Mouse (Mus musculus) myocyte (in vitro differentiated cells): ENCODE results near the gene Pikfyve. TPM values are rescaled to one million over a fixed set of nuclear protein-coding genes. Genes with fewer than 3 reads are reported as not detected.

ENCODE experiments used
- H3K27me3 ChIP-seq: one replicate; pipeline ENCODE4 v1.6.1; 2011; ENCODE audit not compliant: control insufficient read depth, insufficient read depth, insufficient read length
- H3K36me3 ChIP-seq: one replicate; pipeline ENCODE4 v1.6.1; 2011; ENCODE audit not compliant: control insufficient read depth, insufficient read depth
- H3K4me2 ChIP-seq: one replicate; pipeline ENCODE4 v1.6.1; 2011; ENCODE audit warnings: low read depth, control low read depth
- H3K4me3 ChIP-seq: one replicate; pipeline ENCODE4 v1.5.1; 2011; ENCODE audit warnings: mild to moderate bottlenecking, control low read depth, moderate library complexity
- H3K79me2 ChIP-seq: one replicate; pipeline ENCODE4 v1.6.1; 2011; ENCODE audit not compliant: control insufficient read depth, insufficient read depth
- H3ac ChIP-seq: one replicate; pipeline ENCODE4 v1.6.1; 2011; ENCODE audit not compliant: control insufficient read depth, insufficient read length
- CEBPB ChIP-seq: IDR thresholded peaks from 2 replicates; pipeline ENCODE4 v1.6.1; 2011; ENCODE audit warnings: mild to moderate bottlenecking, moderate library complexity; ENCODE audit not compliant: poor library complexity, insufficient read depth, severe bottlenecking
- E2F4 ChIP-seq: IDR thresholded peaks from one replicate; pipeline ENCODE4 v1.6.1; 2011; ENCODE audit warnings: mild to moderate bottlenecking, control low read depth, moderate library complexity; ENCODE audit not compliant: insufficient read depth
- MAX ChIP-seq: IDR thresholded peaks from one replicate; pipeline ENCODE4 v1.6.1; 2011; ENCODE audit warnings: low read depth, mild to moderate bottlenecking, control low read depth
- MYOD1 ChIP-seq, 3 experiments: IDR thresholded peaks; one replicate each; pipeline ENCODE4 v1.6.1; 2011; ENCODE audit warnings: control low read depth in 2 of 3, low read depth in 2 of 3, mild to moderate bottlenecking in 2 of 3, moderate library complexity in 1 of 3; ENCODE audit not compliant: insufficient read length in 2 of 3, control insufficient read depth in 1 of 3
- MYOG ChIP-seq, 3 experiments: IDR thresholded peaks; one replicate each; pipeline ENCODE4 v1.6.1; 2011; ENCODE audit warnings: control low read depth in 2 of 3, low read depth in 2 of 3, mild to moderate bottlenecking in 2 of 3; ENCODE audit not compliant: insufficient read length in 2 of 3, control insufficient read depth in 1 of 3, insufficient read depth in 1 of 3
- POLR2A ChIP-seq: IDR thresholded peaks from one replicate; pipeline ENCODE4 v1.6.1; 2011; ENCODE audit warnings: low read depth, mild to moderate bottlenecking, control low read depth, moderate library complexity; ENCODE audit not compliant: insufficient read length
- POLR2AphosphoS2 ChIP-seq: IDR thresholded peaks from one replicate; pipeline ENCODE4 v1.6.1; 2011; ENCODE audit warnings: low read depth, control low read depth; ENCODE audit not compliant: insufficient read length
- REST ChIP-seq: IDR thresholded peaks from one replicate; pipeline ENCODE4 v1.6.1; 2011; ENCODE audit warnings: mild to moderate bottlenecking, control low read depth, moderate library complexity; ENCODE audit not compliant: insufficient read depth, insufficient read length
- SRF ChIP-seq: IDR thresholded peaks from one replicate; pipeline ENCODE4 v1.6.1; 2011; ENCODE audit warnings: low read depth; ENCODE audit not compliant: control insufficient read depth, insufficient read length
- TCF12 ChIP-seq: IDR thresholded peaks from one replicate; pipeline ENCODE4 v1.6.1; 2011; ENCODE audit warnings: mild to moderate bottlenecking, control low read depth; ENCODE audit not compliant: poor library complexity, insufficient read depth, severe bottlenecking
- TCF3 ChIP-seq: IDR thresholded peaks from one replicate; pipeline ENCODE4 v1.6.1; 2011; ENCODE audit warnings: low read depth, control low read depth; ENCODE audit not compliant: insufficient read length
- USF1 ChIP-seq: IDR thresholded peaks from one replicate; pipeline ENCODE4 v1.6.1; 2011; ENCODE audit warnings: low read depth, mild to moderate bottlenecking, control low read depth, moderate library complexity
- polyA plus RNA-seq: library from polyadenylated mRNA; unstranded; fragments of >200 nt; fragmentation: generic; extraction: Trizol; gene quantifications from one replicate; pipeline ENCODE4 v1.2.1, GENCODE M21; 2012; ENCODE audit warnings: missing spikeins

Pikfyve gene
- polyA plus RNA-seq, 1 experiment, result 4.2 TPM

DNA sequence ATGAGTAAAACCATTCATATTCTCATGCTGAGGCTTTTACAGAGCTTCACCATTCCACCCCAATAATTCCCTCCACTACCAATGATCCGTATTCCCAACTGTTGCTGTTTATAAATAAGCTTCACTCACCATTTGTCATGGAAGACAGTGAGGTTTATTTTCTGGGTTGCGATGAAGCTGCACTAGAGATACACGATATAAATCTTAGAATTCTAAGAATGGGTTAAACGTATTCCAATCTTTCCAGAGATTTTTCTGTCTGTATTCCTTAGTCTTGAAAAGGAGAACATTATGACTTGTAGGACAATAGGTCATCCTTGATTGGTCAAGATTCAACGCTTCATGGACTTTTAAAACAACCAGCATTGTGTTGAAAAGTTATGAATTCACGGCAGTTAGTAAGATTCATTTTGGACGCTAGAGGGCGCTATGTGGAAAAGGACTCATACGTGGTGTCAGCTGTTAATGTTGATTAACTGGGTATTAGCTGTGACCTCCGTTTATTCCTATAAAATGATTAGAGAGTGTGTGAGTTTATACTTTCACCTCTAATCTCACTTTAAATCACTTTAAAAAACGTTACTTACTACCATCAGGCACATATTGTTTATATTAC lies 6.7 kb upstream of the Pikfyve start:
- H3K27me3 ChIP-seq, result no peaks in the 10 kb centered on the region
- no peak for TF ChIP-seq MAX
- no peak for TF ChIP-seq CEBPB
- no peak for TF ChIP-seq E2F4
- peak in 1 of 3 experiments; percentile 10 for TF ChIP-seq MYOD1 (IDR thresholded peaks at IDR 0.05; ENCODE audit: control insufficient read depth in 1 of 3, insufficient read length in 2 of 3, low read depth in 2 of 3)
- TF ChIP-seq TCF12, result no peak
- no peak for TF ChIP-seq TCF3
- no peak for TF ChIP-seq POLR2AphosphoS2
- TF ChIP-seq REST, result no peak

DNA sequence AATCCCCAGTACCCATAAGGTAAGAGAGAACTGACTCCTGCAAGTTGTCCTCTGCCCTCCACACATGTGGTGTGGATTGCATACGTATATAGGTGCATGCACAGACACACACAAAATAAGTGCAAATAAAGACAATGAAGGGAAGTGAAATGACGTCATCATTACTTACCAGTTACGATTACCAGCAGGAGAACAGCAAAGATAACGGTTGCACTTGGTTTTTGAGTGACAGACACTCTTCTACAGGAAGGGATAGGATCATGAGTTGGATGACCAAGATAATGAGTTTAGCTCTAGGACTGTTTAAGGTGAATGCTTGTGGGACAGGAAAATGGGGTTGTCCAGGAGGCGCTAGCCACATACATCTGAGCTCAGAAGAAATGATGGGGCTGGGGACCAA lies 5.0 kb upstream of the Pikfyve start:
- Histone ChIP-seq H3K4me3 (no peak overlapping the region), H3K79me2 (peaks cover 15% of the 10 kb centered on the region)

More for the DNA sequence above, 6.7 kb upstream of the Pikfyve start:
- Histone ChIP-seq H3ac (no peak overlapping the region), H3K79me2 (peaks cover 15% of the 10 kb centered on the region), H3K4me3 (peak overlapping the region; percentile 55), H3K4me2 (peak overlapping the region; percentile 97), H3K36me3 (no peaks in the 10 kb centered on the region)

GRCm38 (mm10) chr1:65183994-65184393 lies 2.5 kb upstream of the Pikfyve start:
- H3K79me2 ChIP-seq, result peaks cover 21% of the 10 kb centered on the region
- TF ChIP-seq MYOD1 (IDR thresholded peaks at IDR 0.05; ENCODE audit: control insufficient read depth in 1 of 3, insufficient read length in 2 of 3, low read depth in 2 of 3) (no peak), MAX (no peak), TCF12 (no peak), REST (no peak), USF1 (no peak), E2F4 (no peak), POLR2A (no peak), TCF3 (no peak), POLR2AphosphoS2 (no peak), CEBPB (no peak), SRF (no peak), MYOG (IDR thresholded peaks at IDR 0.05; ENCODE audit: control insufficient read depth in 1 of 3, insufficient read depth in 1 of 3, insufficient read length in 2 of 3, low read depth in 2 of 3) (no peak)
- no peaks in the 10 kb centered on the region for H3K36me3 ChIP-seq
- H3ac ChIP-seq, result no peak overlapping the region
- H3K27me3 ChIP-seq, result no peaks in the 10 kb centered on the region
- no peak overlapping the region for H3K4me2 ChIP-seq
- no peak overlapping the region for H3K4me3 ChIP-seq

More for the DNA sequence above, 5.0 kb upstream of the Pikfyve start:
- no peaks in the 10 kb centered on the region for H3K36me3 ChIP-seq
- H3K4me2 ChIP-seq, result no peak overlapping the region
- H3ac ChIP-seq, result no peak overlapping the region
- H3K27me3 ChIP-seq, result no peaks in the 10 kb centered on the region
- no peak for TF ChIP-seq E2F4

- Histone ChIP-seq H3K4me2 (no peak overlapping the region), H3K4me3 (peak overlapping the region; percentile 36), H3ac (no peak overlapping the region), H3K79me2 (peaks cover 29% of the 10 kb centered on the region), H3K27me3 (no peaks in the 10 kb centered on the region), H3K36me3 (no peaks in the 10 kb centered on the region)
- TF ChIP-seq POLR2A (no peak), MAX (no peak), E2F4 (no peak), SRF (no peak), MYOG (IDR thresholded peaks at IDR 0.05; ENCODE audit: control insufficient read depth in 1 of 3, insufficient read depth in 1 of 3, insufficient read length in 2 of 3, low read depth in 2 of 3) (no peak)
These were observed 1.5 kb upstream of the Pikfyve start for GRCm38 (mm10) chr1:65185011-65185410.

GRCm38 (mm10) chr1:65185524-65186205 lies 818 bp upstream of the Pikfyve start:
- H3K27me3 ChIP-seq, result no peaks in the 10 kb centered on the region
- peak overlapping the region; percentile 36 for H3K4me3 ChIP-seq
- TF ChIP-seq MYOG (IDR thresholded peaks at IDR 0.05; ENCODE audit: control insufficient read depth in 1 of 3, insufficient read depth in 1 of 3, insufficient read length in 2 of 3, low read depth in 2 of 3) (no peak), TCF12 (no peak), POLR2A (no peak), USF1 (no peak), POLR2AphosphoS2 (no peak), E2F4 (no peak), CEBPB (no peak), MAX (no peak), TCF3 (no peak), REST (no peak), SRF (no peak), MYOD1 (IDR thresholded peaks at IDR 0.05; ENCODE audit: control insufficient read depth in 1 of 3, insufficient read length in 2 of 3, low read depth in 2 of 3) (no peak)
- peak overlapping the region; percentile 77 for H3ac ChIP-seq
- H3K79me2 ChIP-seq, result peaks cover 32% of the 10 kb centered on the region
- H3K4me2 ChIP-seq, result peak overlapping the region; percentile 89
- H3K36me3 ChIP-seq, result no peaks in the 10 kb centered on the region
